Mouse (Mus musculus): ENCODE measurements around the gene Apoc4. TPM values are rescaled to one million over a fixed set of nuclear protein-coding genes. Genes with fewer than 3 reads are reported as not detected.

The Apoc4 gene
- total RNA-seq, 2 experiments from 2014 or later, result not detected

DNA sequence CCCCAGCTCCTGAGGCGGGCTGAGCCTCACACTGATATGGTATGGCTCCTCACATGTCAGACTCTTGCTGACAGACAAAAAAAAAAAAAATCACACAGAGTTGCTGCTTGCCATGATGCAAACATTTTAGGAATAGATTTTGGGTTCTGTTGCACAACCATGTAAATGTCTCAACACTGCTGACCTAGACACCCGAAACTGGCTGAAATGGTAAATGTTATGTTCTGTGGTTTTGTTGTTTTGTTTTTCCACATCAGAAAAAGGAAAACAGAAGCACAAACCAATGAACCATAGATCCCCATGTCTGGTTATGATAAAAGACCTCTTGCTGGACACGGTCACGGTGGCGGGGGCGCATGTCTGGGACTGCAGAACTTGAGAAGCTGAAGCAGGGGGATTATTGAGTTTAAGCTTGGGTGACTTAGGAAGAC is 2.5 kb upstream of the Apoc4 start:
- DNase-seq, result no peak
- intact Hi-C loops (cut with DNase I), result no loop called here

DNA sequence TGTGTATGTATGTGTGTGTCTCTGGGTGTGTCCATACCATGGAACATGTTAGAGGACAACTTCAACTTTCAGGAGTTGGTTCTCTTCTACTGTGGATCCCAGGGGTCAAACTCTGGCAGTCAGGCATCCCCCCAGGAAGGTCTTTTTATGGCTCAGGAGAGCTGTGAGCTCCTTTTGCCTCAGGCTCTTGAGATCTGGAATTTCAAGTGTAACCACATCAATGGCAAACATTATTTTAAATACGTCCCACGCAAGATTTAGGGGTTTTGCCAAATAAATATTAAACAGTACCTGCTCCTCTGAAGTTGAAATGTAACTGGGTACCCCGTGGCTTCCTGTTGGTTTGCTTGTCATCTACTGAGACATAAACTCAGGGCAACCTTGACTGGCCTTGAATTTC is 1.7 kb upstream of the Apoc4 start:
- intact Hi-C loops (cut with DNase I), result no loop called here

DNA sequence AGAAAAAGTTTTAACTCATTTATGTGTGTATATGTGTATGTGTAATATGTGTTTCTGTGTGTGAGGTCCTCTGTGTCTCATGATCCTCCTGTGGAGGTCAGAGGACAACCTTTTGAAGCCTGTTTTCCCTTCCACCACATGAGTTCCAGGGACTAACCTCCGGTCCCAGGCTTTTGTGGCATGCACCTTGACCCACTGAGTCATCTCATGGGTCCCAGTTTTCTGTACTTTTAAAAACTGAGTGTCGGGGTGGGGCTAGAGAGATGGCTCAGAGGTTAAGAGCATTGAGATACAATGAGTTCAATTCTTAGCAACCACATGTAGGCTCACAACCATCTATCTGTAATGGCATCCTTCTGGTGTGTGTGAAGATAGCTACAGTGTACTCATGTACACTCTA is 577 bp downstream of the Apoc4 start:
- intact Hi-C loops (cut with DNase I), result no loop called here
- no peak for DNase-seq

More for the DNA sequence above, 1.7 kb upstream of the Apoc4 start:
- no peak for DNase-seq

DNA sequence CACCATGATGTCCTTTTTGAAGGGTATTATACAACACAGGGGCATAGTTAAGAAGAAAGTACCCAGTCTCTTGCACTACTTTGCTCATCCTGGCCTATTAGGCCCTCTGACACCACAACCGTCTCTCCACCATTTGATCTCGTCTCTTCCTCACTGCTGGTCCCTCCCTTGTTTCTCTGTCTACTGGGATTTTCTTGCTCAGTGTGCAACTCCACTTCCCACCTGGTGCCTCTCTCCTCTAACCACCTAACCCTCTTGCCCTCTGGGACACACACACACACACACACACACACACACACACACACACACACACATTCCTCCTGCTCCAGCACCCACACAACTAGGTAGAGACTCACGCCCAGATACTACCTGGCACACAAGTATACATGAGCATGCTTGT is 2.4 kb downstream of the Apoc4 start:
- no peak for DNase-seq
- intact Hi-C loops (cut with DNase I), result no loop called here

DNA sequence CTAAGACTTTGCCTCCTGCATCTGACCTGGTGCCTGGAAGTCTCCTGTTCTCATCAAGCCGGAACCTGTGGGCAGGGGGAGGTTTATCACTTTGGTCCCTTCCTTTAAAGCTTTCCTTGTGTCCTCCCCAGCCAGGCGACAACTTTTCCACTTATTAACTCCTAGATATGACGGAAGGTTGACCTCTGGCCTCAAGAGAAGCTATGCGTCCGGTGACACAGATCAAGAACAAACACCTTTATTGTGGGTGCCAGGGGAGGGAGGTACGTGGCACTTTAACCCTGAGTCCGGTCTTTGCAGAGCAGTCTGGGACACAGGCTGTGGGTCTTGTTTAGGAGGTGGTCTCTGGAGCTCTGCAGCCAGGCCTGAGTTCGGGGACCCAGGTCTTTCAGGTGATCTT is 3.4 kb downstream of the Apoc4 start, which contains the start of gene Apoc2:
Gene Apoc2, minus strand, starts transcription at position 70 of the 400 bp plus-strand sequence.
- intact Hi-C loops (cut with DNase I), result no loop called here
- DNase-seq, result no peak

DNA sequence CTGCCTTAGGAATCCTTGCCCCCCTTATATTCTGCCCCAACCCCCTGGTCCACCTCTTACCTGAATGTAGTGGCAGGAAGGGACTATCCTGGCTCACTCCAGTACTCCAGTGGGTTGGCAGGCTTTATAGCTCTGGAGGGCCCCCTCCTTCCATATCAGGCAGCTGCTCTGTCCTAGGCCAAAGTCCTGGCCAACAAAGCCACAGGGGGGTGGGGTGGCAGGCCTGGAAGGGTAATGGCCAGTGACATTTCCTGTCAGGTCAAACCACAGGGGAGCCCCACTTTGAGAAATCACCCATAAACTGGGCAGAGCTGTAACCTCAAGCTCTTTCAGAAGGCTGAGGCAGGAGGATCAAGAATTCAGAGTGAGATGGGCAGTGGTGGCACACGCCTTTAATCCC is 4.6 kb downstream of the Apoc4 start:
- intact Hi-C loops (cut with DNase I), result no loop called here
- no peak for DNase-seq

DNA sequence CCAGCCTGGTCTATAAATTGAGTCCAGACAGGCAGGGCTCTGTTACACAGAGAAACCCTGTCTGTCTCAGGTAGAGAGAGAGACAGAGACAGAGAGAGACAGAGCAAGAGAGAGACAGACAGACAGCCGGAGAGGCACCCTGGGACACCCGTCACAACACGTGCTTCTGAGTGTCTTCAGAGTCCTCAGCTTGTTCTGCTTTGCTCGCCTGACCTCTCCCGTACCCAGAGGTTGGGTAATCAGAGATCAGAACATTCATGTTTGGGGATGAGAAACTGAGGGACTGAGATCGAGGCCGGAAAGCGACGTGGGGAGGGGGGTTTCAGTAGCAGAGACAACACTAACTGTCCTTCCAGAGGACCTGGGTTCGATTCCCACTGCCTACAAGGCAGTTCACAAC is 5.5 kb downstream of the Apoc4 start:
- DNase-seq, result no peak

DNA sequence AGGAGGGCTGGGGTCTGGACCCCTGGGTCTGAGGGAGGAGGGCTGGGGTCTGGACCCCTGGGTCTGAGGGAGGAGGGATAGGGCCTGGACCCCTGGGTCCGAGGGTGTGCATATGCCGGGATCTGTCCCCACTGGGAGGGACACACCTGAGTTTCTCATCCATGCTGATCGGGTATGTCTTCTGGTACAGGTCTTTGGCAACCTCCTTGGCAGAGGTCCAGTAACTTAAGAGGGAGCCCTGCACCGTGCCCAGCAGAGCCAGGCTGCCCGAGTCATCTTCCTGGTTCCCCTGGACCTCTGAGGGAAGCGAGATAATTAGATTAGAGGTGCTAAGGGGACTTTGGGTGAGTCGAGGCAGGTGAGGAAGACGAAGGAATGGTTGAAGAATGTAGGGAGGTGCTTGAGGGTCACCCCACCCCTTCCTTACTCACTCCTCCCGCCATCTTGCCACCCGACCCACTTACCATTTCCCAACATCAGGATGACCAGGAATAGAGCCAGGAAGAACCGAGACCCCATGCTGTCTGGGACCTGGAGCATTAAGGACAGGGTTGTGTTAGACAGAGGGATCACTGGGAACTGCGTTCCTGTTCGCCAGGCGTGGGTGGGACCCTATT is 8.1 kb downstream of the Apoc4 start:
- DNase-seq, result no peak
- intact Hi-C loops (cut with DNase I), result no loop called here

More for the DNA sequence above, 5.5 kb downstream of the Apoc4 start:
- intact Hi-C loops (cut with DNase I), result no loop called here

DNA sequence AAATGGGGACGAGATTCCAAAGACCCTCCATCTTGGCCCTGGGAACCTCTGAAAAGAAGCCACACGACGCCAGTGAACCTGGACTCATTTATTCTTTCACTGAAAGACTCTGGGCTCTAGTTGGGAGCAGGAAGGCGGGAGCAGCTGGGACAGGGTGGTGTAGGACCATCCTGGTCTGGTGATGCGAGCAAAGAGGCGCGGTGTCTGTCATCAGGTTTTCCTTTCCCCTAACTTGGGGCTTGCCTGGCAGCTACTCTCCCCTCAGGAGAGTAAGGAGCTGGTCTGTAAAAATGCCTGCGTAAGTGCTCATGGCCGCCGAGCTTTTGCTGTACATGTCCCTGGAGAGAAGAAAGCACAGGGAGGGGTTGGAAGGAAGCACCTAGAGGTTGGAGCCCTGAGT is 9.8 kb downstream of the Apoc4 start:
- intact Hi-C loops (cut with DNase I), result no loop called here
- no peak for DNase-seq

DNA sequence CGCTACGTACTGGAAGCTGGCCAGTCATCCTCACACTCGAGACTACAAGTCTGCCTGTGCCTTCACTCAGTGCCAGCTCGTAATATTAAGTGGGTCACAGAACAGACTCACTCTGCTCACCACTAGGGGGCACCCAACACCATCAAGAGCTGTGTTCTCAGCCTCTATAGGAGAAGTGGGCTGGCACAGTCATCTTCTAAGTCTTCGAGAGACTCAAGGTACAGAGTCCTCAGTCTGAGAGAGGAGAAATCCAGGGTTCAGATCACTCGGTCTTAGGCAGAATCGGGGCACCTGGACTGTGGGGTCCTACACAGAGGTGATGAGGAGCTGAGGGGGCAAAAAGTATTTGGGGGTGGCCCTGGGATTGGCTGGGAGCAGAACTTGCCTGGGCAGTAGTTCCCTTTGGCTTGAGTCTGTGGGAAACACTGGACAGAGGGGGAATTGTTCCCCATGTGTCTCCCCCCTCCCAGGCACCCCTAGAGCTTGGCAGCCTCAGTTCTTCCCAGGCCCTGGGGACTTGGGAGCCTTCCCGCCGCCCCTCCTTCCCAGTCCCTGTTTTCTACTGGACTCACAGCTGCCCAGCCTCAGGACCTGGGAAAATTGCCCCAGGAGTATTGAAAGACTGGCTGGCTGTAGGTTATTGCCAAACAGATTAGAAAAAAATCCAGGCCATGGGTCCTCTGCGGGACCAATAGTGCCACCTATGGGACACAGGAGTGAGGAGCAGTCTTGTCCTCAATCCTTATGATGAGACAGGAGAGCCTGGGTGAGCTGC is 12.1 kb downstream of the Apoc4 start:
- peak; percentile 91 to 92 for DNase-seq
- intact Hi-C loops (cut with DNase I), result loop anchor here (1.0 to 2.0 kb wide), 4 partner anchors 32 to 122 kb away; no protein-coding TSS in a partner anchor

DNA sequence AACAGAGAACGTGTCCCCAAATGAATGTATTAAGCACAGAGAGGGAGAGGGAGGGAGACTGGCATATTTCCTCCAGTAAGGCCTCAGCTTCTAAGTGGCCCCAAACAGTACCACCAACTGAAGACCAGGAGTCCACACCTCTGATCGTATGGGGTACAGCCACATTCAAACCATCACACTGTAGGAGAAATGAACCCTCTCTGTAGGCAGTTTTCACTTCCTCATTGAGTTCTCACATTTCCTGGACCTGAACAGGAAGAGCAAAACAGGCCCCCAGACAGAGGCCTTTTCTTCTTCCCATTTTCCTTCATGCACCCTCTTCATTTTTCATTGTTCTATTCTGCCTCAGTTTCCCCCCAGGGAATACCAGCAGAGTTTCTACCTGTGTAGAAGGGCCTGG is 13.8 kb downstream of the Apoc4 start:
- no peak for DNase-seq
- intact Hi-C loops (cut with DNase I), result no loop called here

DNA sequence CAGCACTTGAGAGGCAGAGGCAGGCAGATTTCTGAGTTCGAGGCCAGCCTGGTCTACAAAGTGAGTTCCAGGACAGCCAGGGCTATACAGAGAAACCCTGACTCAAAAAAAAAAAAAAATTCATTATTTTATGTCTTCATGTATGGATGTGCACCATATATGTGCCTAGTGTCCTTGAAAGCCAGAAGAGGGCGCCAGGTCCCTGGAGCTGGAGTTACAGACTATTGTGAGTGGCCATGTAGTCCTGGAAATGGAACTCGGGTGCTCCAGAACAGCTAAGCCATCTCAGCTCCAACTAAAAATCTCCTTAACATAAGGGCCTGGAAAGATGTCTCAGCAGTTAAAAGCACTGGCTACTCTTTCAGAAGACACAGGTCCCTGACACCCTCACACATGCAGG is 14.5 kb downstream of the Apoc4 start:
- intact Hi-C loops (cut with DNase I), result no loop called here

DNA sequence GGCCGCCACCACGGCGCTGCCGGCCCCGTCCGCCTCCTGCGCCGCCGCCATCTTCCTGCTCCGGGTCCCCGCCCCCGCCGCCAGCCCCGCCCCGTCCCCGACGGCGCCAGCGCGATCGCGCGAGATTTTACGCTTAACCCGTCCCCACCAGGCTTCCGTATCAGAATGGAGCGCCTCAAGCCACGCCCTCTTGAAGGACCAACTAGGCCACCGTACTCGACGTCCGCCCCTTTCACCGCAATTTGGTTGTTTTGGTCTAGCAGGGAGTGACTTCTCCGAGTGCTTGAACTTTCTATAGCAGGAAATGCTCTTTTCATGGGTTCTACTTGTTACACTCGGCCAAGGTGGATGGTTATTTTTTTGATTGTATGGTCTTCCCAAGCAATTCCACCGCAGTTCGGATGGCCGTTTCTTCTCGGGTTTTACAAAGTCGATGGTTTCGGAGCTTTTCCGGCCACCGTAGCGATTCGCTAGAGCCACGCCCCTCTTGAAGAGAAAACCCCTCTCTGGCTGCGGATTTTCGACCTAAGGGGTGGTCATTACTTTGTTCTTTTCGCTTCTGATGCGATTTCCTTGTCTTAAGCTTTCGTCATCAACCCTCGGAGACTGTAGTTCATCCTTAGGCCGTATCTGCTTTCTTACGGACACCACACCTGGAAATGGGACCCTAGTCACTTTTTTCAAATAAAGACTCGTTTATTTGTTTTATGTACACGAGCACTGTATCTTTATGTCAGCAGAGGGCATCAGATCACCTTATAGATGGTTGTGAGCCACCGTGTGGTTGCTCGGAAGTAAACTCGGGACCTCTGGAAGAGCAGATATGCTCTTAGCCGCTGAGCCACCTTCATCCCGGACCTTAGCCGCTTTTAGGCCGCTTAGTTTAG is 16.1 kb downstream of the Apoc4 start, which contains the start of gene Clptm1:
Gene Clptm1, minus strand, starts transcription at position 79 of the 887 bp plus-strand sequence.
- DNase-seq, result peak; percentile 97 to 98
- intact Hi-C loops (cut with DNase I), result loop anchor here (1.0 kb wide), 1 partner anchor 37 kb away; no protein-coding TSS in a partner anchor

More for the DNA sequence above, 14.5 kb downstream of the Apoc4 start:
- no peak for DNase-seq

DNA sequence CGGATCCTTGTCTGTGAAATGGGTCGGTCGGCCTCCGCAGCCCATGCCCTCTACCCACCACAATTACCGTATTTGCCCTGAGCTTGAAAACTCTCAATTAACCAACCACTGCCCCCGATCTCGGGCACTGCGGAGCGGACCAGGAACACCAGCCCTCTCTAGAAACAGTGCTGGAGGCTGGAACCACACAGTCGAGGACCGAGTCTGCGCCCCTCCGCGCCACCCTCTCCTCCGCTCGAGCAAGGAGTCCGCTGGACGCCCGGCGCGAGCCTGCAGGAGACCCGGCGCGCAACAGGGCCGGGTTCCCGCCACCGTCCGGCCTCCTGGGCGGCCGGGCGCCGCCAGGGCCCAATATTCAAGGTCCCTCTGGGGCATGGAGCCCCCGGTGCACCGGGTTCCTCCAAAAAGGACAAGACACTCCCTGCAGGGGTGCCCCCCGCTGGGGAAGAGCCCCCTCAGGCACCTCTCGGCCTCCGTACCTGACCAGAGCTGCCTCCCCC is 16.8 kb downstream of the Apoc4 start:
- no peak for DNase-seq
- intact Hi-C loops (cut with DNase I), result loop anchor here (1.0 kb wide), 1 partner anchor 36 kb away; no protein-coding TSS in a partner anchor

DNA sequence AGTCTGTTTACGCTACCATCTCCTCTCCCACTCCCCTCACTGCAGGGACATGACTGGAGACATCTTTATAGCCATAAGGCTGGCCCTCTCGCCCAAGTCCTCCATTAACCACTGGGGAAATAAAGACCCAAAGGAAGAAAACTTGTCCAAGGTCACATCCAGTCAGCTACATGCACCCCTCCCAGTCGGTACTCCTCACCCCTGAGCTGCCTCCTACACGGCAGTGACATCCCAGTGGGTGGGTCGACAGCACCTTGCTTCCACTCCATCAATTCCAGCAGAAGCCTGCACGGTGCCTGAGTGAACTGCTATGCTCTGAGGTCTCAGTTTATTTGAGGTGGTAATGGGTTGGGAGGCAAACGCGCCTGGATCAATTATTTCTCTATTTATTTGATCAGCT is 17.3 kb downstream of the Apoc4 start:
- intact Hi-C loops (cut with DNase I), result loop anchor here (1.0 kb wide), 1 partner anchor 36 kb away; no protein-coding TSS in a partner anchor
- DNase-seq, result no peak

DNA sequence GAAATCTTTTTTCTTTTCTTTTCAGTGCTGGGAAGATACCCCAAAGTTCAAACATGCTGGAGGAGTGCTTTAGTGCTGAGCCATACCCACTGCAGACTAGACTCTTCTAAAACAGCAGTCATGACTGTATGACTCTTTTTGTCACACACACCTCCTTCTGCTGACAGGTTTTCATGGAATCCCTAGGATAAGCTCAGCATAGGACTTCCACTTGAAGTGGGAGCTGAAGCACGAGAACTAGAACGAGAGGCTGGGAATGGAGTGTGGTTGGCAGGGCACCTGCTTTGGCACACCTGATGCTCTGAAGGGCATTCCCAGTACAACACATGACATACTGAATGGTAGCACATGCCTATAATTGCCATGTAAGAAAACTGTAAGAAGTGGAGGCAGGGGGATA is 28.7 kb downstream of the Apoc4 start:
- DNase-seq, result peak; percentile 21 to 40
- intact Hi-C loops (cut with DNase I), result no loop called here

DNA sequence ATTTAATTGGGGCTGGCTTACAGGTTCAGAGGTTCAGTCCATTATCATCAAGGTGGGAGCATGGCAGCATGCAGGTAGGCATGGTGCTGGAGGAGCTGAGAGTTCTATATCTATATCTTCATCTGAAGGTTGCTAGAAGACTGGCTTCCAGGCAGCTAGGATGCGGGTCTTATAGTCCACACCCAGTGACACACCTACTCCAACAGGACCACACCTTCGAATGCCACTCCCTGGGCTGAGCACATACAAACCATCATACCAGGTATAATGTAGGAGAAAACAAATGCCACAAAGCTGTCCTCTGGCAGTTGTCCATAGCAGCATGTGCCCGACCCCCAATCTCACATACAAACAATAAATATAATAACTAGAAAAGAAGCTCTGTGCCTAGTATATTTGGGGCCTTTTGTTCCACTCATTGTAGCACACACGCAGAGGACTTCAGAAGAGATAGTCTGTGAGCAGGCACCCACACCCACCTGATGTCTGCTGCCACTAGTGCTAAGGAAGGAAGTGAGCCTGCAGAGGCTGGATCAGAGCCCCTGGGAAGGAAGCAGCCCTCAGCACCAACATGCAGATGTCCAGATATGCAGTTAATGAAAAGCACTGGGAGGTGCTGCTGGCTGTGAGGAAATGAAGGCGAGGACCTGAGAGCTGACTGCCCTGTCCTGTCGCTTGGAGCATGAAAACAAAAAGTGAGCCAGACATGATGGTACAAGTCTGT is 30.1 kb downstream of the Apoc4 start:
- no peak for DNase-seq
- intact Hi-C loops (cut with DNase I), result no loop called here

DNA sequence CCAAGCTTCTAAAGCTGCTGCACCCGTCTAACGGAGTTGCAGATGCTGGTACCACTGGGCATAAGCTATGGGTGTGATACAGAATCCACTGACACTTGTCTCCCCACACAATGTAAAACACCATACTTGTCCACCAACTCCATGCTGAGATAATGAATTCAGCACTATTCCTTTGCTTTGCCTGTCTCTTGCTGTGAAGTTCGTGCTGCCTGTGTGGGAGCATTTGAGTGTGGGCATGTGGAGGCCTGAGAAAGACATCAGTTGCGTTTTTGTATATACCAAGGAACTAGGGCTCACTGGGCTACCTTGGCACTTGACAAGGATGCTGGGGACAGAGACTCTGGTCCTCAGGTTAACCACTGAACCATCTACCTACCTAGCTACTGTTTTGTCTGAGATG is 40.1 kb downstream of the Apoc4 start:
- DNase-seq, result no peak
- intact Hi-C loops (cut with DNase I), result no loop called here

DNA sequence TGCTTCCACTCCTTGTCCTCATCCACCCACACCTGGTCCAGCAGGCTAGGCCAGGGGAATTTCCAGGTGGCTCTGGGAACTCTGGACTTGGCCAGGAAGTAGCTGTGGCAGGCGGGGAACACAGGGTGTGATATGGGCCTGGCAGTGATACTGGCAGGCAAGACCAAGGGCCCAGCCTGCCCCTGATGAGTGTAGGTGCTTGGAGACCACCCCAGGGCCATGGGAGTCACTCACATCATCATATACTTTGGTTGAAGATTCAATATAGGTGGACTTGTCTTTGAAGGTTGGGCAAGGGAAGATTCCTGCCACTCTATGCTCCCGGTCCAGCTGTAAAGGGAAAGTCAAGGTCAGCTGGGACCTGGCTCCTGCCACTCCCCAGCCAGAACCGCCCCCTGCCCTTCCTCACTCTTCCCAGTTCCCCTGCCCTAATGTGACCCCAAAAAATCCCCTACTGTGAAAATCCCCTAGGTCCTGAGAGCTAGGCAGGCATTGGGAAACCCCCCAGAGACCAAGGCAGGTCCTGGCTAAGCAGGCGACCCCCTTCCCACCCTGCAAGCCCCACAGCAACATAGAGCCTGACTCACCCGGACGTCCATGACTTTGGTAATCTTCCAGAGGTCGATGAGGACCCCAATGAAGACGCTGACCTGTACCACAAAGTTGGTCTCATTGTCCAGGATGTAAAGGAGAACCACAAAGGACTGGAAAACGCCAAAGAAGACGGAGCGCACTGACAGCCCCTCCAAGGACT is 46.0 kb downstream of the Apoc4 start:
- intact Hi-C loops (cut with DNase I), result no loop called here
- no peak for DNase-seq
